Mouse (Mus musculus): Measurements from ENCODE around the gene Sec1.
A peak's percentile ranks its signal among the peaks of the same experiment; 100 is the strongest.

The Sec1 gene

DNA sequence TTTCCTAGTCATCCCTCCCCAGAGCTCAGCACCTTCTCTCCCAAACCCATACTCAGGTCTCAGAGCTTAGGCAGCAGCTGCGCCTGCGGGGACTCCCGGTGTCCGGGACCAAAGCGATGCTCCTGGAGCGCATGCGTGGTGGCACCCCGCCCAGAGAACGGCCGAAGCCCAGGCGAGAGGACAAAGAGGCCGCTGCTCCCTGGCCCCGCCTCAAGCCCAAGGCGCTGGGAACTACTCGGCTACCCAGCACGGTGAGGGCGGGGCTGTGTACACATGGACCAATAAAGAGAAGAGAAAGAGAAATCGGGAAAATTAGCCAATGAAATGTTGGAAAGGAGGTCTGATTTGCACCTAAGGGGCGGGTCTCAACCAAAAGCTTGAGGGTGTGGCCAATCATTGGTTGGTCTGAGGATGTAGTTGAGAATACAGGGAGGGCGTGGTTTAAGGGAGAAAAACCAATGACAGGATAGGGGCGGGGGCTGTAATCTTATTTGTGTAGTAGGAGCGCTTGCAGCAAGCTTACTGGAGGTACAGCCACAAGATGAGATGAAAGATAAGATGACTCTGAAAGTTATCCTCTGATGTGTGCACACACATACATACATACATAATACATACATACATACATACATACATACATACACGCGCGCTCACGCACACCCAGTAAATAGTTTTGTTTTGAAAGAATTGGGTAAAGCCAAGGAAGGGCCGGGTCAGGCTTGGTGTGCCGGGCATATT is 50.6 kb downstream of the Sec1 start:
- no peak for DNase-seq (ENCODE audit: extremely low read depth, insufficient read length, low spot score)

GRCm38 (mm10) chr7:45642503-45643255 is 51.5 kb downstream of the Sec1 start:
- no peak for DNase-seq (ENCODE audit: extremely low read depth, insufficient read length, low spot score)

GRCm38 (mm10) chr7:45642083-45642482 is 52.1 kb downstream of the Sec1 start:
- DNase-seq (ENCODE audit: extremely low read depth, insufficient read length, low spot score), result no peak

DNA sequence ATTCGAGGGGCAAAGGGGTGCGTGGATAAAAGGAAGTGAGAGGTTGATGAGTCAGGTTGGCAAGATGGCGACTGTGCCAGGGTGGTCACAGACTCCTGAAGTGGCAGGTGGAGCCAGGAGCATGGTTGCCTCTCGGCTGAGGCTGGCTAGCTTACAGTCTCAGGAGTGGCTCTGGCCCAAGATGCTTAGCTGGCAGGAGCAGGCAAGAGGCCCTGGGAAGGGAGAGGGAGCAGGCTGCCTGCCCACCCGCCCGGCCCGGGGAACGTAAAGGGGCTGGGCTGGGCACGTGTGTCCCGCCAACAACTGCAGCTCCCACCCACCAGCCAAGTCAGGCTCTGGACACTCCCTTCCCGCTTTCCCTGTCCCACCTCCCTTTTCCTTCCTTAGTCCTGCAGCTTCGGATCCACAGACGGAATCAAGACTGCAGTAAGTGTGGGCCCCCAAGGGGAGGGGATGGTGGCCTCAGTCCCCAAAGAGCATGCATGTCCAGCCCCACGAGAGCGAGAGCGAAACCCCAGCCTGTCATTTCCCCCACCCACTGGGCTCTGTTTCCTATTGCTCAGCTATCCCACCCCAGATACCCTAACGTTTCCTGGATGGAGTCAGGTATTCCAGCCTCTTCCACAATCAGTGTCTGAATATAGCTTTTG is 52.7 kb downstream of the Sec1 start:
- DNase-seq (ENCODE audit: extremely low read depth, insufficient read length, low spot score), result peak; percentile 28

DNA sequence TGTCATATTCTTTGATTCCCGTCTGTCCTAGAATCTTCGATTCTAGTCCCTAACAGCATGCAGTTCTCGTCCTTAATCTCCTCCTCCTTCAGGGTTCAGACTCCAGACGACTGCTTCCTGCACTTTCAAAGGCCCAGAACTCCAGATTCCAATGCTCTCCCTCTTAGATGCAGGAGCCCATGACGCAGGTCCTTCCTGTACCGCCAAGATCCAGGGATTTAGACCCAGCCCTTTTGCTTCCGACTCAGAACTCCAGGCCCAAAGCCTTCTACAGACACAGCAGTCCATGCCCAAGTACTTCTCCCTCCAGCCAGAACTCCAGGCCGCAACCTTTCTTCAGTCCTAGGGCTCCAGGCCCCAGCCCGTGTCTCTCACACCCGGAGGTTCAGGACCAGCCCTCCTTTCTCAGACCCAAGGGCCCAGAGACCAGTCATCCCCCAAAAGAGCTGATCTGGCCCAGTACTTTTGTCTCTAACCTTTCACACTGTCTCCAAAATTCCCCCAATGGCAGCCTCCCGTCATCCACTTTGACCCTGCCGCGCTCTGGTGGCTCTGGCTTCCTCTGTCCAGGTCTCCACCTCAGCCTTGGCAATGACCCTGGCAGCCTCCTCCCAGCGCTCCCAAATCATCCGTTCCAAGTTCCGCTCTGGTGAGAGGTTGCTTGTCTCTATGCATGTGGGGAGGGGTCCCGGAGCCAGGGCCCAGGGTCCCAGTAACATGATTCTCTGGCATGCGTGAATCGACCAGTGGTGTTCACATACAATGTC is 53.8 kb downstream of the Sec1 start:
- DNase-seq (ENCODE audit: extremely low read depth, insufficient read length, low spot score), result no peak

DNA sequence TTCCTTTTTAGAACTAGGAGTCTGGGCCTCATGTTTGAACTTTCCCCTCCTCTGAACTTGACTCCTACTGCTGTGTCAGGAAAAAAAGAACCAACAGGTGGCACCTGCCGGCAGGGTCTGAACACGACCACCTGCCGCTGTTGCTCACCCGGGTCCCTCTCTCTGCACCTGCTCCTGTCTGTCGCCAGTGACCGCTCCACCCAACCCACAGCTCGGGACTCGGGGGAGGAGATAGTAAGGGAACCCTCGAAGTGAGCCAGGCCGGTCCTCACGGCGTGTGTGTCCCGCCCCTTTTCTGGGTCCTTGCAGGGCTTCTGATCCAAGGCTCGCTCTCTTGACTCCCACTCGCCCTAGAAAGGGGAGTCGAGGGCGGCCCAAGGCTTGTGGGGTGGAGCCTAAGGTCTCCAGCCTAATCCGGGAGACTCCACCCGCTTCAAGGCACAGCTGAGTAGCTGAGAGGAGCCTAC is 54.6 kb downstream of the Sec1 start, which contains the start of gene Mamstr:
Gene Mamstr (plus strand): TSS at position 417 of the 467 bp plus-strand sequence.
- DNase-seq (ENCODE audit: extremely low read depth, insufficient read length, low spot score), result no peak

- DNase-seq (ENCODE audit: extremely low read depth, insufficient read length, low spot score), result no peak
These were observed 55.4 kb downstream of the Sec1 start for GRCm38 (mm10) chr7:45638623-45639401.

- no peak for DNase-seq (ENCODE audit: extremely low read depth, insufficient read length, low spot score)
These were observed 56.5 kb downstream of the Sec1 start for GRCm38 (mm10) chr7:45637710-45638109.

DNA sequence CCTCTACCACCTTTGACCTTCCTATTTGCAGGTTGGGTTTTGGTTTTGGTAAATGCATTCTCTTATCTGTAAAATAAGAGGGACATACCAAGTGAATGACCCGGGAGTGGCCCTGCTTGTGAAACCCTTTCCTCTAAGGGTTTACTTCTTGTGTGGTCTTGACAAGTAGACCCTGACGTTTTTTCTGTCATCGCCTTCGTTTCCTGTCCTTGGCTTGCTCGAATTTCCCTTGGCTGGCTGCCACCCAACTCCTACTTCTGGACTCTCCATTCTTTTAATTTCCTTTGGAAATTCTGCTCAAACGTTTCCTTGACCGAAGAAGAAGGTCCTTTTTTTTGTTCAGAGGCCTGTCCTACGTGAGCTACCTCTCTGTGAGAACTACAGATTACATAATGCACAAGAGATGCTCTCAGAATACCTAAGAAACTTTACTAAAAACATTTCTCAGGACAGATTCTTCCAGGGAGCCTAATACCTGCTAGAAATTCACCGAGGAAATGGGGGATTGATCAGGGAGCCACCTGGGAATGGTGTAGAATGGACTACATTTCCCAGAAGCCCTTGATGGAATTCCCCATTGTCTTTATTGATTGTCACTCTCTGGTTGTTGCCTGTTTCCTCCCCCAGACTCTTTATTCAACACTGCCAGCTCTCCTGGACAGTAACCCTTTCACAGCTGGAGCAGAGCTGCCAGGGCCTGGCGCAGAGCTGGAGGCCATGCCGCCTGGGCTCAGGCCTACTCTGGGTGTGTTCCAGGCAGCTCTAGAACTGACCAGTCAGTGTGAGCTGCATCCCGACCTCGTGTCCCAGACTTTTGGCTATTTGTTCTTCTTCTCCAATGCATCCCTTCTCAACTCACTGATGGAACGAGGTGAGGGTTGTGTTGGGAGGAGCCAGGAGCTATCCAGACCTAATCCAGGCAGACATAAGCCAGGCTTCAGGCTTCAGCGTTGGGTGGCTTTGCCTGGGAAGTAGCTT is 58.2 kb downstream of the Sec1 start:
- no peak for DNase-seq (ENCODE audit: extremely low read depth, insufficient read length, low spot score)

GRCm38 (mm10) chr7:45634946-45635681 is 59.1 kb downstream of the Sec1 start:
- DNase-seq (ENCODE audit: extremely low read depth, insufficient read length, low spot score), result no peak

DNA sequence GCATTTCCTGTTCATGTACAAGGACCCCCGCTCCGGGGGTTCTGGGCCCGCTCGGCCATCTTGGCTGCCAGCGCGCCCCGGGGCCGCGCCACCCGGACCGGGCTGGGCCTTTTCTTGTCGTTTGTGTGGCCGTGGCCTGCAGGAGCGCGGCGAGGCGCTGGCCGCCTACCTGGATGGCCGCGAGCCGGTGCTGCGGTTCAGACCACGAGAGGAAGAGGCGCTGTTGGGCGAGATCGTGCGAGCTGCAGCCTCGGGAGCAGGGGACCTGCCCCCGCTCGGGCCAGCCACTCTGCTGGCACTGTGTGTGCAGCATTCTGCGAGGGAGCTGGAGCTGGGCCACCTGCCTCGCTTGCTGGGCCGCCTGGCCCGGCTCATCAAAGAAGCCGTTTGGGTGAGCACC is 61.7 kb downstream of the Sec1 start:
- DNase-seq (ENCODE audit: extremely low read depth, insufficient read length, low spot score), result no peak

- DNase-seq (ENCODE audit: extremely low read depth, insufficient read length, low spot score), result no peak
These were observed 63.9 kb downstream of the Sec1 start for GRCm38 (mm10) chr7:45630064-45630907.

- no peak for DNase-seq (ENCODE audit: extremely low read depth, insufficient read length, low spot score)
These were observed 65.6 kb downstream of the Sec1 start for GRCm38 (mm10) chr7:45628364-45629294.
